Mouse (Mus musculus) kidney, embryonic 16.5 days (tissue): Measurements from ENCODE around the gene Gng8. TPM values are rescaled to one million over a fixed set of nuclear protein-coding genes. Genes with fewer than 3 reads are reported as not detected.

Experiments
- ATAC-seq: fragments of 200-750 bp; cut with Nextera tagmentation; 2 replicates; pipeline ENCODE4 v1.8.0; 2017; ENCODE audit warnings: moderate TSS enrichment; ENCODE audit not compliant: low FRiP score, low TSS enrichment
- H3K27ac ChIP-seq: fragments of 300-500 bp; sonication (generic); 2 replicates; pipeline ENCODE4 v1.5.1; 2014; ENCODE audit warnings: low read length
- H3K27me3 ChIP-seq: fragments of 300-500 bp; sonication (generic); 2 replicates; pipeline ENCODE4 v1.6.1; 2014; ENCODE audit warnings: low read length, control low read depth, mixed read lengths; ENCODE audit not compliant: insufficient read depth
- H3K36me3 ChIP-seq: fragments of 300-500 bp; sonication (generic); 2 replicates; pipeline ENCODE4 v1.6.1; 2014; ENCODE audit warnings: low read length, control low read depth, mixed read lengths; ENCODE audit not compliant: insufficient read depth
- H3K4me1 ChIP-seq: fragments of 300-500 bp; sonication (generic); 2 replicates; pipeline ENCODE4 v1.6.1; 2014; ENCODE audit warnings: low read length, control low read depth, mixed read lengths; ENCODE audit not compliant: insufficient read depth
- H3K4me2 ChIP-seq: fragments of 300-500 bp; sonication (generic); replicated peaks from 2 replicates; pipeline ENCODE4 v1.6.1; 2014; ENCODE audit warnings: low read depth, low read length
- H3K4me3 ChIP-seq: fragments of 300-500 bp; sonication (generic); 2 replicates; pipeline ENCODE4 v1.5.1; 2014; ENCODE audit warnings: mild to moderate bottlenecking, low read length
- H3K9ac ChIP-seq: fragments of 300-500 bp; sonication (generic); replicated peaks from 2 replicates; pipeline ENCODE4 v1.6.1; 2014; ENCODE audit warnings: low read length
- H3K9me3 ChIP-seq: fragments of 300-500 bp; sonication (generic); 2 replicates; pipeline ENCODE4 v1.6.1; 2016; ENCODE audit warnings: low read length, control low read depth
- WGBS: fragments of 180-500 bp; shearing (Covaris S2); extraction: QIAGEN DNeasy Blood & Tissue Kit; methylation state at CpG from one replicate; pipeline ENCODE4 v1.1.7; 2014; 5-methylcytosine and 5-hydroxymethylcytosine counted together
- polyA plus RNA-seq: library from polyadenylated mRNA; unstranded; fragments of >200 nt; fragmentation: Nextera tagmentation; extraction: Ambion mirVana; gene quantifications from 2 replicates; pipeline ENCODE4 v1.2.1, GENCODE M21; 2015

Gene Gng8
- polyA plus RNA-seq, 1 experiment from 2014 or later = 7.7 TPM

GRCm38 (mm10) chr7:16919395-16920149 is 28.0 kb downstream of the Gng8 start:
- peak overlapping the region; percentile 12 for H3K4me2 ChIP-seq
- H3K4me3 ChIP-seq = no peak overlapping the region
- H3K4me1 ChIP-seq = peaks cover 48% of the 10 kb centered on the region
- 74% methylated on average over 13 of the region's 13 CpGs for WGBS
- peaks cover 48% of the 10 kb centered on the region for H3K36me3 ChIP-seq
- H3K27me3 ChIP-seq = no peaks in the 10 kb centered on the region
- H3K9ac ChIP-seq = peak overlapping the region; percentile 39; the same call in 1 of the 2 replicates
- H3K9me3 ChIP-seq = no peaks in the 10 kb centered on the region
- no peak for ATAC-seq
- no peak overlapping the region for H3K27ac ChIP-seq

- Histone ChIP-seq H3K9ac (no peak overlapping the region; the same call in 1 of the 2 replicates), H3K9me3 (no peaks in the 10 kb centered on the region), H3K27me3 (no peaks in the 10 kb centered on the region), H3K4me2 (peak overlapping the region; percentile 12), H3K4me1 (peaks cover 48% of the 10 kb centered on the region), H3K4me3 (no peak overlapping the region), H3K27ac (no peak overlapping the region), H3K36me3 (peaks cover 42% of the 10 kb centered on the region)
- WGBS = 72% methylated on average over 7 of the region's 7 CpGs
- ATAC-seq = no peak
Measured at GRCm38 (mm10) chr7:16920150-16920579, 28.6 kb downstream of the Gng8 start.

GRCm38 (mm10) chr7:16920818-16921791 is 29.5 kb downstream of the Gng8 start:
- Histone ChIP-seq H3K27ac (peak overlapping the region; percentile 88), H3K9ac (peak overlapping the region; percentile 97), H3K4me3 (peak overlapping the region; percentile 98), H3K9me3 (no peaks in the 10 kb centered on the region), H3K4me2 (peak overlapping the region; percentile 97), H3K4me1 (peaks cover 48% of the 10 kb centered on the region), H3K27me3 (no peaks in the 10 kb centered on the region), H3K36me3 (peaks cover 33% of the 10 kb centered on the region)
- ATAC-seq = no peak
- 39% methylated on average over 21 of the region's 21 CpGs for WGBS

- 35% methylated on average over 6 of the region's 6 CpGs for WGBS
- H3K4me3 ChIP-seq = peak overlapping the region; percentile 98
- peak overlapping the region; percentile 88 for H3K27ac ChIP-seq
- no peak for ATAC-seq
- no peaks in the 10 kb centered on the region for H3K9me3 ChIP-seq
- peaks cover 48% of the 10 kb centered on the region for H3K4me1 ChIP-seq
- H3K9ac ChIP-seq = peak overlapping the region; percentile 97
- H3K4me2 ChIP-seq = peak overlapping the region; percentile 97
- H3K27me3 ChIP-seq = no peaks in the 10 kb centered on the region
- H3K36me3 ChIP-seq = peaks cover 26% of the 10 kb centered on the region
Measured at GRCm38 (mm10) chr7:16921881-16922335, 30.3 kb downstream of the Gng8 start.

- Histone ChIP-seq H3K4me3 (peak overlapping the region; percentile 98), H3K4me2 (peak overlapping the region; percentile 97), H3K27ac (peak overlapping the region; percentile 98), H3K9ac (peak overlapping the region; percentile 97), H3K27me3 (no peaks in the 10 kb centered on the region), H3K4me1 (peaks cover 48% of the 10 kb centered on the region), H3K9me3 (no peaks in the 10 kb centered on the region), H3K36me3 (peaks cover 21% of the 10 kb centered on the region)
- no peak for ATAC-seq
- WGBS = 40% methylated on average over 10 of the region's 10 CpGs
Measured at GRCm38 (mm10) chr7:16922360-16922973, 30.9 kb downstream of the Gng8 start.

- H3K4me1 ChIP-seq = peaks cover 43% of the 10 kb centered on the region
- ATAC-seq = no peak; the same call in 1 of the 2 replicates
- H3K4me2 ChIP-seq = peak overlapping the region; percentile 97
- H3K27me3 ChIP-seq = no peaks in the 10 kb centered on the region
- no peaks in the 10 kb centered on the region for H3K9me3 ChIP-seq
- peak overlapping the region; percentile 98 for H3K27ac ChIP-seq
- H3K36me3 ChIP-seq = peaks cover 11% of the 10 kb centered on the region
- peak overlapping the region; percentile 98 for H3K4me3 ChIP-seq
- WGBS = 0% methylated on average over 35 of the region's 57 CpGs
- peak overlapping the region; percentile 97 for H3K9ac ChIP-seq
Measured at GRCm38 (mm10) chr7:16923283-16924036, 31.9 kb downstream of the Gng8 start.

GRCm38 (mm10) chr7:16924037-16924834 is 32.6 kb downstream of the Gng8 start, which contains the start of gene Calm3:
TSS of gene Calm3 (minus strand) at chr7:16924114.
- Histone ChIP-seq H3K9ac (peak within 1 kb of the TSS; percentile 97), H3K9me3 (no peaks in the 10 kb centered on the region), H3K4me3 (peak within 1 kb of the TSS; percentile 98), H3K36me3 (peaks cover 6% of the 10 kb centered on the region; the same call in 1 of the 2 replicates), H3K4me1 (peaks cover 36% of the 10 kb centered on the region), H3K27ac (peak within 1 kb of the TSS; percentile 98), H3K4me2 (peak within 1 kb of the TSS; percentile 97), H3K27me3 (no peaks in the 10 kb centered on the region)
- WGBS = 2% methylated on average over 62 of the region's 64 CpGs
- peak; percentile 94 for ATAC-seq

- Histone ChIP-seq H3K4me1 (no peaks in the 10 kb centered on the region), H3K4me2 (no peak overlapping the region), H3K4me3 (no peak overlapping the region), H3K9ac (no peak overlapping the region), H3K9me3 (no peaks in the 10 kb centered on the region), H3K27ac (no peak overlapping the region), H3K36me3 (no peaks in the 10 kb centered on the region), H3K27me3 (no peaks in the 10 kb centered on the region)
- no peak for ATAC-seq
- WGBS = 30% methylated on average over 2 of the region's 2 CpGs
Measured at GRCm38 (mm10) chr7:16928341-16928740, 36.8 kb downstream of the Gng8 start.
